Mouse (Mus musculus) bone marrow, adult 2 months (tissue): Measurements from ENCODE around the gene Cd53.

Source experiments
- CTCF ChIP-seq: fragments of 200-500 bp; IDR thresholded peaks from 2 replicates; pipeline ENCODE4 v1.5.1; 2011; ENCODE audit warnings: low read length, control low read depth; ENCODE audit not compliant: control insufficient read depth, insufficient read depth
- POLR2A ChIP-seq: fragments of 200-500 bp; IDR thresholded peaks from 2 replicates; pipeline ENCODE4 v1.6.1; 2011; ENCODE audit warnings: low read depth, mild to moderate bottlenecking, control low read depth, low read length, borderline replicate concordance; ENCODE audit not compliant: control insufficient read depth

GRCm38 (mm10) chr3:106771834-106772233, 18.1 kb downstream of the Cd53 start:
- TF ChIP-seq CTCF: no peak
- no peak for TF ChIP-seq POLR2A
